Mouse (Mus musculus) embryonic fibroblast, embryonic 13.5 days (primary cell): Measurements from ENCODE around the gene Tm9sf4.

Source experiments
- CTCF ChIP-seq: IDR thresholded peaks from 2 replicates; pipeline ENCODE4 v1.5.1; 2011; ENCODE audit warnings: mild to moderate bottlenecking, control low read depth, low read length, moderate library complexity, borderline replicate concordance; ENCODE audit not compliant: insufficient read depth
- POLR2A ChIP-seq: IDR thresholded peaks from 2 replicates; pipeline ENCODE4 v1.6.1; 2011; ENCODE audit warnings: low read depth, mild to moderate bottlenecking, control low read depth, low read length, moderate library complexity

DNA sequence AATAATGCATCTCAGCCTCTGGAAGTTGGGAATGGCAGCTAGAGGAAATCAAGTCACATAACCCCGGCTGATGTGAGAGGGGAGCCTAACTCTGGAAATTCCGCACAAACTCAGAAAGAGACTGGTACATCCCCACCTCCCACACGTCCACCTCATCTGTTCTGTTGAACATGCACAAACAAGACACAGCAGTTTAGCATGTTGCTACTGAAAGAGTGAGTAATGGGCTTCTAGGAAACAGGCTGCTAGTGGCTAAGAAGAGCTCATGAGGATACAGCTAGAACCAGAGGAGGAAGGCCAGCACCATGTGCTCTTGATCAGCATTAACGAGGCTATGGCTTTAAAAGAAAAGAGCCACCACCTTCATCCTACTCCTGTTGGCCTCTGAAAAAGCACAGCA lies 76.8 kb downstream of the Tm9sf4 start:
- TF ChIP-seq POLR2A, result no peak
- no peak for TF ChIP-seq CTCF
